Mouse (Mus musculus) olfactory bulb, adult 2 months (tissue): ENCODE data around the gene Coro2a. TPM values are rescaled to one million over a fixed set of nuclear protein-coding genes. Genes with fewer than 3 reads are reported as not detected.
"Not testable (repeated sequence)": the region's sequence is repeated elsewhere in the genome, so short reads cannot be mapped to it uniquely, and the experiment has no call there.

Experiments
- H3K27ac ChIP-seq: fragments of 200-500 bp; 2 replicates; pipeline ENCODE4 v1.5.1; 2012; ENCODE audit warnings: low read depth, low read length; ENCODE audit not compliant: insufficient read depth
- H3K4me1 ChIP-seq: fragments of 200-500 bp; 2 replicates; pipeline ENCODE4 v1.6.1; 2012; ENCODE audit warnings: low read length; ENCODE audit not compliant: control insufficient read depth, insufficient read depth
- H3K4me3 ChIP-seq: fragments of 200-500 bp; 2 replicates; pipeline ENCODE4 v1.5.1; 2012; ENCODE audit warnings: mild to moderate bottlenecking, low read depth, low read length, moderate library complexity; ENCODE audit not compliant: insufficient read depth
- CTCF ChIP-seq: fragments of 200-500 bp; IDR thresholded peaks from 2 replicates; pipeline ENCODE4 v1.5.1; 2012; ENCODE audit warnings: low read depth, mild to moderate bottlenecking, low read length, moderate library complexity; ENCODE audit not compliant: insufficient read depth
- POLR2A ChIP-seq: fragments of 200-500 bp; IDR thresholded peaks from 2 replicates; pipeline ENCODE4 v1.6.1; 2012; ENCODE audit warnings: mild to moderate bottlenecking, low read depth, low read length, moderate library complexity; ENCODE audit not compliant: insufficient read depth
- WGBS: fragments of 180-500 bp; shearing (Covaris S2); methylation state at CpG from one replicate; pipeline ENCODE4 v1.1.7; 2018; 5-methylcytosine and 5-hydroxymethylcytosine counted together
- polyA plus RNA-seq: library from polyadenylated mRNA; stranded (reverse); fragments of >200 nt; gene quantifications from 2 replicates; pipeline ENCODE4 v1.2.4, GENCODE M21; 2012; ENCODE audit warnings: low replicate concordance; ENCODE audit not compliant: missing spikeins, insufficient read depth, insufficient read length

Gene Coro2a
- polyA plus RNA-seq, 1 experiment: not detected

GRCm38 (mm10) chr4:46591833-46592520 lies 10.0 kb downstream of the Coro2a start:
- WGBS: 86% methylated on average over 9 of the region's 9 CpGs
- Histone ChIP-seq H3K4me3 (no peak overlapping the region), H3K4me1 (no peaks in the 10 kb centered on the region), H3K27ac (no peak overlapping the region)
- TF ChIP-seq POLR2A: no peak
- TF ChIP-seq CTCF: no peak

DNA sequence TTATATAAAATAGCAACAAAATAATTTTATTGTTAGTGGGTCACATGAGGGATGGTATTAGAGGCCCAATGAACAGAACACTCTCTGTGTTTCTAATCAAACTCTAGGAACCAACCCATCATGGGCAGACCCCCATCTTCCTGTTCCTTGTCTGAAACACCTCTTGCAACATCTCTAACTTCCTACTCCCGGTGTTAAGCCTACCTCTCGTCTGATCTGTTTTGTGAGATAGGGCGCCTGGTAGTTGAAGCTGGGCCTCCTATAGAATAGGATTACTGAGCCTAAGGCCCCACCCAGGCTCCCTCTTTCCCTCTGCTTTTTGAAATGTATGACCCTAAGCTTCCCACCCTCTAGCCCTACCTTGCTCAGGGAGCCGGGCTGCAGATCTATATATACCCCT lies 11.2 kb downstream of the Coro2a start:
- Histone ChIP-seq H3K4me1 (no peaks in the 10 kb centered on the region), H3K4me3 (no peak overlapping the region), H3K27ac (no peak overlapping the region)
- 90% methylated on average over 4 of the region's 4 CpGs for whole genome bisulfite sequencing
- TF ChIP-seq CTCF: no peak
- TF ChIP-seq POLR2A: no peak

DNA sequence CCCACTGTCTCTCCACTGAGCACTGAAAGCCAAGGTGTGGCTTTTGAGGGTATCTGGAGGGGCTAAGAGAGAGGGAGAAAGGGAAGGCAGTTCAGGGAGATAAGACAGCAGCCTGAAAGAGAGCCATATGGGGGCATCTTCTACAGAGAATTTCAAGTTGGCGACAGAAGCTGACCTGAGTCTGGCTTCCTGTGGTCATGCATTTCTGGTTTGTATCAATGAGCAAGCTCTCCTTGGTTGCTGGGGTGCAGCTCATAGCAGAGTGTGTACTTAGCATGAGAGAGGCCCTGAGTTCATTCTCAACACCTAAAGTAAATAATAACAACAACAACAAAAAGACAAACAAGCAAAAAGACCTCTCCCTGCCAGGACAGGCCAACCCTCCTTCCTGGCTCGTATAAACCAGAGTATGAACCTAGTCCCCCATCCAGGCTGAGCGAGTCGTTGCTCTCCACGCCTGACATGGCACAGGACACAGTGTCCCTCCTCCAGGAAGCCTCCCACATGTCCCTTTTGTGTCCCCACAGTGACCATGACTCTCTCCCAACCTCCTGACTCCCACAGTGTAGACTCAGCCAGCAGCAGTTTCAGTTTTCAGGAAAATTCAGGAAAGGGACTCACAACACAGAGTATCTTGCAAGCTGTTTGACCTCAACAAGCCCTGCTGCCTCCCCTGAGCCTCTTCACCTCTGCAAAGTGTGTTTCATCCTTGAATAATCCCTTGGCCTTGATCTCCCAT lies 11.9 kb downstream of the Coro2a start:
- no peak overlapping the region for H3K4me3 ChIP-seq
- no peaks in the 10 kb centered on the region for H3K4me1 ChIP-seq
- WGBS: 90% methylated on average over 5 of the region's 5 CpGs
- H3K27ac ChIP-seq: no peak overlapping the region
- TF ChIP-seq POLR2A: no peak
- no peak for TF ChIP-seq CTCF

DNA sequence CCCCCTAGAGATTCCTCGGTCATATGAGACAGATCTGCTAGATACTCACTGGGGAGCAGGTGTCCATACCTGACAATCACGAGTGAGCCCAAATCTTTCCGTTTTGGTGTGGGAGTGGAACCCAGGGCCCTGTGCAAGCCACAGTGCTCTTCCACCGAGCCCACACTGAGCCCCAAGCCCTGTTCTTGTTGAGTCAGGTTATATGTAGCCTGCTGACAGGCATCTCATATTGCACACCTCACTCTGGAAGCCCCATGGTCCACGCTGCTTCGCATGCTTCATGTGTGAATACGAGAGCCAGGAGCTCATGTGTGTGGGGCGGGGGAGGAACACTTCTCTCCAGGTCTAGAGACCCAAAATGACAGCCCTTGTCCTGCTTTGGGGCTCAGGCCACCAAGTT lies 12.9 kb downstream of the Coro2a start:
- TF ChIP-seq POLR2A (no peak), CTCF (no peak)
- WGBS: 91% methylated on average over 8 of the region's 8 CpGs
- H3K4me3 ChIP-seq: no peak overlapping the region
- H3K4me1 ChIP-seq: no peaks in the 10 kb centered on the region
- no peak overlapping the region for H3K27ac ChIP-seq

- H3K4me3 ChIP-seq: no peak overlapping the region
- TF ChIP-seq POLR2A (no peak), CTCF (no peak)
- 88% methylated on average over 4 of the region's 4 CpGs for WGBS
- H3K27ac ChIP-seq: no peak overlapping the region
- H3K4me1 ChIP-seq: no peaks in the 10 kb centered on the region
These were observed 15.5 kb downstream of the Coro2a start for GRCm38 (mm10) chr4:46586473-46586872.

DNA sequence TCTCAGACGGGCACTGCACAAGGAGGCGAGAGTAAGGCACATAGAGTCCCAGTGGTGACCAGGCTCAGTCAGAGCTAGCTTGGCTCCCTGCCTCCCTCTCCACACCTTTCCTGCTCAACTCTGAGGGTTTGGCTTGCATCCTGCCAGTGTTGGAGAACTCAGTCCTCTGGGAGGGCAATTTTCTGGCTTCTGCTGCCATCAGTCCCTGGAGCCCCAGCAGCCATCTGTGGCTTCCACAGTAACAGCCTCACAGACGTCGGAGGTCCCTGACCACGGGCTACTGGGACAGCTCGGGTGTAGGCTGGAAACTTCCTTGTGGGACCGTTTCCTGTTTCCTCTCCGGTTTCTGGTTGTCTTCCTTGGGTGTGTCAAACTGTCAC lies 16.2 kb downstream of the Coro2a start:
- H3K27ac ChIP-seq: no peak overlapping the region
- TF ChIP-seq CTCF: no peak
- no peak for TF ChIP-seq POLR2A
- 80% methylated on average over 8 of the region's 8 CpGs for WGBS
- no peak overlapping the region for H3K4me3 ChIP-seq
- no peaks in the 10 kb centered on the region for H3K4me1 ChIP-seq

DNA sequence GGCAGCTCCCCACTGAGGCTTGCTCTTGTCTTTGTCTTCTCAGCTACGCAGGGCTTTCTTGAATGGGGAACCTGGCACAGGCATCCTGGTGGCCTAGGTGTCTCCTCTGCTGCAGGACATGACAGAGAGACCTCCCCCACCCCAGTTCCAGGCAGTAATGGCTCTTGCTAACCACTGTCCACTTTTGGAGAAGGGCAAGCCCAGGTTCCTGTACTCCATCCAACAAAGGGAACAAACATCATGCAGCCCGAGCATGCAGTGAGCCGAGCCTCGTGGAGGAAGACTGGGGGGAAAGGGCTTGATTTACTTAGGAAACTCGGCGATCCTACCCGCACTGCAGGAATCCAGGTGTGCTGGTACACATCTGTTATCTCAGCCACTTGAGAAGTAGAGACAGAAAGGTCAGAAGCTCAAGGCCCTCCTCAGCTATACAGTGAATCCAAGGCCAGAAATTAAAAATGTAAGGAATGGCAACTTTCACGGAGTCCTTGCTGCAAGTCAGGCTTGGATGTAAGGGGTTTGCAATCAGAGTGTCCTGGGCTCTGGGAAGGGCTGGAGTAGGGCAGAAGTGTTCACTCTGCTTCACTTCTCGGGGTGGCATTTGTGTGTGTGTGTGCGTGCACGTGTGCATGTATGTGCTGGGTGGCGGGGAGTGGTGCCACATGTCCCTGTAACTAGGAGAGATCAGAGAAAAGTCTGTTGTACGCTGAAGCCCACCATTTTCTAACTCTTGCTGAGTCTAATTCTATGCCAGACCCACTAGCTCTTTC lies 16.8 kb downstream of the Coro2a start:
- TF ChIP-seq POLR2A (no peak), CTCF (no peak)
- H3K4me3 ChIP-seq: no peak overlapping the region
- 87% methylated on average over 13 of the region's 13 CpGs for WGBS

DNA sequence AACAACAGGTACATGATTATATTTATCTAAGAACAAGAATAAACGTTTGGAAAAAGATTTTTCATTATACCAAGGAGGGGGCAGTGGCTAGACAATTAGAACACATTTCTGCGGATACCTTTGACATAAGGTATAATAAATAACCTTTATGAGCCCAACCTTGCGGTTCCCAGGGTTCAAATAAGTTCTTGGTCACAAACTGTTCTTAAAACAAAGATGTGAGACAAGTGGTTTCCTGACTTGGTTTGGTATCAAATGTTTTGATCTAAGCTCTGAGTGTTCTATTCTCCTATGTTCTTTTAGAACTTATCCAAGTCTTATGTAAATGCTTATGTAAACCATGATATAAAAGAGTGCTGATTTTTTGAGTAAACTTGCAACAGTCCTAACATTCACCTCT lies 17.5 kb downstream of the Coro2a start:
- WGBS: 83% methylated on average over 3 of the region's 3 CpGs
- H3K4me1 ChIP-seq, H3K4me3 ChIP-seq: not testable (repeated sequence)

More for the DNA sequence above, 16.8 kb downstream of the Coro2a start:
- Histone ChIP-seq H3K4me1 (no peaks in the 10 kb centered on the region), H3K27ac (no peak overlapping the region)

DNA sequence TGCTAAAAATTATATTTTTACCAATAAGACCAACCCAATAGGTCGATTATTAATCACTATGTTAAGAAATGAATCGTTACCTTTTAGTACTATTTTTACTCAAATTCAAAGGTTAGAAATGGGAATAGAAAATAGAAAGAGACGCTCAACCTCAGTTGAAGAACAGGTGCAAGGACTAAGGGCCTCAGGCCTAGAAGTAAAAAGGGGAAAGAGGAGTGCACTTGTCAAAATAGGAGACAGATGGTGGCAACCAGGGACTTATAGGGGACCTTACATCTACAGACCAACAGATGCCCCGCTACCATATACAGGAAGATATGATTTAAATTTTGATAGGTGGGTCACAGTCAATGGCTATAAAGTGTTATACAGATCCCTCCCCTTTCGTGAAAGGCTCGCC lies 17.9 kb downstream of the Coro2a start:
- not testable (repeated sequence) for H3K27ac ChIP-seq, H3K4me3 ChIP-seq, H3K4me1 ChIP-seq
- 94% methylated on average over 2 of the region's 6 CpGs for WGBS

More for the DNA sequence above, 17.5 kb downstream of the Coro2a start:
- not testable (repeated sequence) for H3K27ac ChIP-seq

DNA sequence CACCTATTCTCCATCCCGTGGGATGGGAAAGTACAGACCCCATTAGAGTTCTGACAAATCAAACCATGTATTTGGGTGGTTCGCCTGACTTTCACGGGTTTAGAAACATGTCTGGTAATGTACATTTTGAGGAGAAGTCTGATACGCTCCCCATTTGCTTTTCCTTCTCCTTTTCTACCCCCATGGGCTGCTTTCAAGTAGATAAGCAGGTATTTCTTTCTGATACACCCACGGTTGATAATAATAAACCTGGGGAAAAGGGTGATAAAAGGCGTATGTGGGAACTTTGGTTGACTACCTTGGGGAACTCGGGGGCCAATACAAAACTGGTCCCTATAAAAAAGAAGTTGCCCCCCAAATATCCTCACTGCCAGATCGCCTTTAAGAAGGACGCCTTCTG lies 20.0 kb downstream of the Coro2a start:
- H3K27ac ChIP-seq, H3K4me1 ChIP-seq, H3K4me3 ChIP-seq: not testable (repeated sequence)
- 90% methylated on average over 9 of the region's 9 CpGs for WGBS

DNA sequence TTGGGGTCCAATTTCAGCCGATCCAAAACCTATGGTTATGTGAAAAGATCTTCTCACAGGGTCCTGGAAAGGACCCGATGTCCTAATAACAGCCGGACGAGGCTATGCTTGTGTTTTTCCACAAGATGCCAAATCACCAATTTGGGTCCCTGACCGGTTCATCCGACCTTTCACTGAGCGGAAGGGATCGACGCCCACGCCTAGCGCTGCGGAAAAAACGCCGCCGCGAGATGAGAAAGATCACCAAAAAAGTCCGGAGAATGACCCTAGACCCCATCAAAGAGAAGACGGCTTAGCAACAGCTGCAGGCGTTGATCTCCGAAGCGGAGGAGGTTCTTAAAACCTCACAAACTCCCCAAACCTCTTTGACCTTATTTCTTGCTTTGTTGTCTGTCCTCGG lies 20.4 kb downstream of the Coro2a start:
- H3K4me1 ChIP-seq, H3K4me3 ChIP-seq, H3K27ac ChIP-seq: not testable (repeated sequence)
- 95% methylated on average over 22 of the region's 22 CpGs for WGBS

- not testable (repeated sequence) for H3K4me1 ChIP-seq, H3K27ac ChIP-seq, H3K4me3 ChIP-seq
- WGBS: 91% methylated on average over 15 of the region's 15 CpGs
These were observed 21.2 kb downstream of the Coro2a start for GRCm38 (mm10) chr4:46580799-46581243.

DNA sequence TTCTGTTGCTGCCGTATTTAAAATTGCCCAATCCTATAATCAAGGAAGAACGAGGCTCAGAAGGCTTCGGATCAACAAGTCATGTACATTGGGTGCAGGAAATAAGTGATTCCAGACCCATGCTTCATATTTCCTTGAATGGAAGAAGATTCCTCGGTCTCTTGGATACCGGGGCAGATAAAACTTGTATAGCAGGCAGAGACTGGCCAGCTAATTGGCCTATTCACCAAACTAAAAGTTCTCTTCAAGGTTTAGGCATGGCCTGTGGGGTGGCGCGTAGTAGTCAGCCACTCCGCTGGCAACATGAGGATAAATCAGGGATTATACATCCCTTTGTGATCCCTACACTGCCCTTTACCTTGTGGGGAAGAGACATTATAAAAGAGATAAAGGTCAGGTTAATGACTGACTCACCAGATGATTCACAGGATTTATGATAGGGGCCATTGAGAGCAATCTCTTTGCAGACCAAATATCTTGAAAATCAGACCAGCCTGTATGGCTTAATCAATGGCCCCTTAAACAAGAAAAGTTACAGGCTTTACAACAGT lies 23.1 kb downstream of the Coro2a start:
- H3K4me1 ChIP-seq, H3K4me3 ChIP-seq, H3K27ac ChIP-seq: not testable (repeated sequence)
- 88% methylated on average over 8 of the region's 8 CpGs for WGBS
